Mouse (Mus musculus): ENCODE results near the gene Serpinb1b.
"Not testable (repeated sequence)": the region's sequence is repeated elsewhere in the genome, so short reads cannot be mapped to it uniquely, and the experiment has no call there.

Serpinb1b gene

GRCm38 (mm10) chr13:33078056-33078705 lies at the start of gene Serpinb1b:
Gene Serpinb1b (plus strand): TSS chr13:33078575.
- no peak for DNase-seq (ENCODE audit: low spot score)

- not testable (repeated sequence) for DNase-seq (ENCODE audit: low spot score)
These were observed 48.9 kb upstream of the Serpinb1b start for GRCm38 (mm10) chr13:33029478-33029877.

- DNase-seq (ENCODE audit: low spot score) = no peak
These were observed 48.1 kb upstream of the Serpinb1b start for GRCm38 (mm10) chr13:33030281-33030680.

- no peak for DNase-seq (ENCODE audit: low spot score)
These were observed 42.9 kb upstream of the Serpinb1b start for GRCm38 (mm10) chr13:33035506-33035905.

GRCm38 (mm10) chr13:33043542-33043941 lies 34.8 kb upstream of the Serpinb1b start:
- no peak for DNase-seq (ENCODE audit: low spot score)

- DNase-seq (ENCODE audit: low spot score) = no peak
These were observed 31.1 kb upstream of the Serpinb1b start for GRCm38 (mm10) chr13:33047234-33047633.

- DNase-seq (ENCODE audit: low spot score) = no peak
These were observed 30.2 kb upstream of the Serpinb1b start for GRCm38 (mm10) chr13:33048187-33048586.

GRCm38 (mm10) chr13:33051697-33052096 lies 26.7 kb upstream of the Serpinb1b start:
- DNase-seq (ENCODE audit: low spot score) = no peak

GRCm38 (mm10) chr13:33063048-33063447 lies 15.3 kb upstream of the Serpinb1b start:
- DNase-seq (ENCODE audit: low spot score) = no peak

GRCm38 (mm10) chr13:33067387-33067977 lies 10.9 kb upstream of the Serpinb1b start:
- no peak for DNase-seq (ENCODE audit: low spot score)

GRCm38 (mm10) chr13:33068164-33068563 lies 10.2 kb upstream of the Serpinb1b start:
- no peak for DNase-seq (ENCODE audit: low spot score)

- DNase-seq (ENCODE audit: low spot score) = no peak
These were observed 6.6 kb upstream of the Serpinb1b start for GRCm38 (mm10) chr13:33071776-33072175.

- DNase-seq (ENCODE audit: low spot score) = no peak
These were observed 4.3 kb upstream of the Serpinb1b start for GRCm38 (mm10) chr13:33074029-33074428.

- DNase-seq (ENCODE audit: low spot score) = no peak
These were observed 2.1 kb upstream of the Serpinb1b start for GRCm38 (mm10) chr13:33076247-33076646.

- no peak for DNase-seq (ENCODE audit: low spot score)
These were observed 1.2 kb upstream of the Serpinb1b start for GRCm38 (mm10) chr13:33077026-33077685.

- no peak for DNase-seq (ENCODE audit: low spot score)
These were observed 1.0 kb downstream of the Serpinb1b start for GRCm38 (mm10) chr13:33079391-33079790.

- no peak for DNase-seq (ENCODE audit: low spot score)
These were observed 2.0 kb downstream of the Serpinb1b start for GRCm38 (mm10) chr13:33080356-33080755.

- no peak for DNase-seq (ENCODE audit: low spot score)
These were observed 5.5 kb downstream of the Serpinb1b start for GRCm38 (mm10) chr13:33083834-33084233.

- no peak for DNase-seq (ENCODE audit: low spot score)
These were observed 6.8 kb downstream of the Serpinb1b start for GRCm38 (mm10) chr13:33084975-33085694.

GRCm38 (mm10) chr13:33085695-33086432 lies 7.5 kb downstream of the Serpinb1b start:
- peak; percentile 55 for DNase-seq (ENCODE audit: low spot score)

- DNase-seq (ENCODE audit: low spot score) = no peak
These were observed 11.2 kb downstream of the Serpinb1b start for GRCm38 (mm10) chr13:33089566-33089965.

- DNase-seq (ENCODE audit: low spot score) = no peak
These were observed 12.2 kb downstream of the Serpinb1b start for GRCm38 (mm10) chr13:33090546-33090945.
